Mouse (Mus musculus): ENCODE measurements around the gene Ctdspl.

Gene Ctdspl

DNA sequence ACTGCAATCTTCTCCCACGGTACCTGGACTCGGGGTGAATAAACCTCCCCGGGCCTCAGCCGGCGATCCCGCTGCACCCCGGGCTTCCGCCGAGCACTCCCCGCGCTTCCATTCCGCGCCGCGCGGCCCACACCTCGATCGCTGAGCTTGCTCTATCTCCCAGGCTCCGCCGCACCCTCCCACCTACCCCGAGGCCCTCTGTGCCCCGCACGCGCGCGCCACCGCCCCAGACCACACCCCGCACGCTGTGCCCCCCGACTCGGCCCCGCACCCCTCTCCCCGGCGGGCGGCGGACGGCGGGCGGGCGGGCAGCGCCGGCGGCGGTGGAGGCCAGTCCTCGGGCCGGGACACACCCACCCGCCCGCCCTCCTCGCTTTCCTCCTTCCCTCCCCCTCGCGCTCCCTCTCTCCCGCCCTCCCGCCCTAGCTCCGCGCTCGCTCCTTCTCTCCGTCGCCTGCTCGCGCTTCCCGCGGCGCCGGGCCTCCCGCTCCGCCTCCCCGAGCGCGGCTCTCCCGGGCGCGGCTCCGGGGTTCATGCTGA is at the start of gene Ctdspl:
Ctdspl (plus strand) TSS at position 343 of the 540 bp plus-strand sequence.
- peak; percentile 7; the same call in 1 of the 2 replicates for ATAC-seq (ENCODE audit: insufficient number of reproducible peaks, low FRiP score, low TSS enrichment)

GRCm38 (mm10) chr9:118876902-118877301 is 49.4 kb upstream of the Ctdspl start:
- no peak for ATAC-seq (ENCODE audit: insufficient number of reproducible peaks, low FRiP score, low TSS enrichment)

GRCm38 (mm10) chr9:118877365-118878008 is 48.8 kb upstream of the Ctdspl start:
- ATAC-seq (ENCODE audit: insufficient number of reproducible peaks, low FRiP score, low TSS enrichment), result no peak

- ATAC-seq (ENCODE audit: insufficient number of reproducible peaks, low FRiP score, low TSS enrichment), result no peak
These were observed 47.7 kb upstream of the Ctdspl start for GRCm38 (mm10) chr9:118878596-118878995.

DNA sequence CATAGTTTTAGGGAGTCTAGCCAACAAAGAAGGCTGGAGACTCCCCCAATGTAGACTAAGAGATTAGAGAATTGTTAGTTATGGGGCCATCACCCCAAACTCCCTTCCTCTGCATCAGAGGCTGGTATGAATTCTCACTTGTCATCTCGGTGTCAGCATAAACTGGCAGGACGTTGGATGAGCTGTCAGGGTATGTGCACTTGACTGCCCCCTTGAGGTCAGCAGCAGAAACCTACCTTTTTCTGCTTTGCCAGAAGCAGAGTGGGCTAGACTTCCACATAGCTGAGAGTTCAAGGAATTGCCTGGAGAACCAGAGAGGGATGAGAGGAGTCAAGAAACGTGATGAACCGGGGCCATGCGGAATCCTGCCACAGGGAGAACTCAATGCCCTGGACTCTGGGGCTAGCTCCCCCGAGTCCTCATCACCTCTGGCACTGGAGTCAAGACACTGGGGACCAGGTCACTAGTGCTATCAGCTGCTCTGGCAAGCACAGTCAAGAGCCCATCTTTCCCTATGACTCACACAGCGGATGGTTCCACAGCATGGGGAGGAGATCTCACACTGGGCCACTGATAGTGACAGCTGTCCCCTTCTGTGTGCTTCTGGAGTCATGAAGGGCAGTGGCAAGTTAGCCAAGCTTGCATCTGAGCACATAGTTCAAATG is 44.8 kb upstream of the Ctdspl start:
- ATAC-seq (ENCODE audit: insufficient number of reproducible peaks, low FRiP score, low TSS enrichment), result peak; percentile 51; the same call in 1 of the 2 replicates

DNA sequence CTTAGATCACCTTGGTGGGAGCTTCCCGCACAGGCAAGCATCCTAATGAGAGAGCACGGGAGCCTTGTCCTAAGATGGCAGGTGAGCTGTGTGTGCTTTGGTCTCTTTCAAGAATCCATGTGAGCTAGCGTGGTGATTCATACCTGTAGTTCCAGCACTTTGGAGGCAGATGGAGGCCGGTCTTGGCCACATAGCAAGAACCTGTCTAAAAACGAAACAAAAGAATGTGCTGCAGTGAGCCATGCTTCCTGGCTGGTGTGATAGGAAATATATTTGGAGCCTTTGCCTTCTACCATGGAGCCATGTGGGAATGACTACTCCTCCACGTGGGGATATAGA is 44.3 kb upstream of the Ctdspl start:
- 0 out of 2 replicates have a peak, but pooled peaks have one; percentile 2 for ATAC-seq (ENCODE audit: insufficient number of reproducible peaks, low FRiP score, low TSS enrichment)

GRCm38 (mm10) chr9:118883150-118883549 is 43.1 kb upstream of the Ctdspl start:
- no peak for ATAC-seq (ENCODE audit: insufficient number of reproducible peaks, low FRiP score, low TSS enrichment)

DNA sequence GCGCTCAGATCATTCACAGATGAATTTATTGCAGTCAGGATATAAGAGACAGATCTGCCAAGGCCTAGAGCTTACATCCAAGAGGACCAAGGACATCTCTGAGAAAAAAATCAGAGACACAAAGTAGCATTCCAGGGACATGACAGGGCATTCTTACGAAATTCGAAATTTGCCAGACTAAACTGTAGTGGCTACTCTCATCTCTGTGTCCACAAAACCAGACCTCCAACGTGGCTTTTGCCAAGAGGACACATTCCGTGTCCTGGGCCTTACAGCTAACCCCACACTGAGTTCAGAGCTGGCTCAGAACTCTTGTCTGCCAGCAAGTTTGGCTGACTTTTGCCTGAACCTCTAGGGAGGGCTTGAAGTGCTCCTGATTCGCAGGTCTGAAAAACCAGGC is 40.5 kb upstream of the Ctdspl start:
- no peak for ATAC-seq (ENCODE audit: insufficient number of reproducible peaks, low FRiP score, low TSS enrichment)

DNA sequence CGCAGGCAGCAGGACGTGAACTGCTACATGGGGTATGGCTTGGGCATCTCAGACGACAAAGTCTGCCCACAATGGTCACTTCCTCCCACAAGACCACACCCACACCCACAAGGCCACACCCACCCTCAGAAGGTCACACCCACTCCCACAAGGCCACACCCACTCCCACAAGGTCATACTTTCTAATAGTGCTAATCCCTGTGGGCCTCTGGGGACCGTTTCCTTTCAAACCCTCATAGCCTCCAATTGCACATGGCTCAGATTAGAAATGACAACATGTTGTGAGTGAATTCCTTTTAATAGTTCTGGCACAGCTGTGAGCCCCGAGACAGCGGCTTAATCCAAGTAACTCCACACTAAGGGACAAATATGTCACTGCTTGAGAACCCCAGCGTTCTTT is 39.1 kb upstream of the Ctdspl start:
- no peak for ATAC-seq (ENCODE audit: insufficient number of reproducible peaks, low FRiP score, low TSS enrichment)

DNA sequence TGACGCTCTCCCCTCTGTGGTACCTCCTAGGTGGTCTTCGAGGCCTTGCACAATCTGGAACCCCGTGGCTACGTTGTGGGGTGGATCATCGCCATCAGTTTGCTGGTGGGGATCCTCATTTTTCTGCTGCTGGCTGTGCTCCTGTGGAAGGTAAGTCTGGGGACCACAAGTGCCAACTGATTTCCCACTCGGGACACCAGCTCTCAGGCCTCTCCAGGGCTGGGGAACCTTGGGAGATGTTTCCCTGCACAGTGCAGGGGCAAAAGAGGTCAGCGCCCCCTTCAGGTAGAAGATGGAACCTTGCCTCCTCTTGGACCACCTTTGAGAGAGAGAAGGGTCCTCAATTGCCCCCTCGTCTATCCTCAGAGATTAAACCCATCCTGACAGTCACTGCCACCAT is 38.5 kb upstream of the Ctdspl start:
- no peak for ATAC-seq (ENCODE audit: insufficient number of reproducible peaks, low FRiP score, low TSS enrichment)

- ATAC-seq (ENCODE audit: insufficient number of reproducible peaks, low FRiP score, low TSS enrichment), result no peak
These were observed 36.1 kb upstream of the Ctdspl start for GRCm38 (mm10) chr9:118890149-118890548.

GRCm38 (mm10) chr9:118890645-118891044 is 35.6 kb upstream of the Ctdspl start:
- no peak for ATAC-seq (ENCODE audit: insufficient number of reproducible peaks, low FRiP score, low TSS enrichment)

DNA sequence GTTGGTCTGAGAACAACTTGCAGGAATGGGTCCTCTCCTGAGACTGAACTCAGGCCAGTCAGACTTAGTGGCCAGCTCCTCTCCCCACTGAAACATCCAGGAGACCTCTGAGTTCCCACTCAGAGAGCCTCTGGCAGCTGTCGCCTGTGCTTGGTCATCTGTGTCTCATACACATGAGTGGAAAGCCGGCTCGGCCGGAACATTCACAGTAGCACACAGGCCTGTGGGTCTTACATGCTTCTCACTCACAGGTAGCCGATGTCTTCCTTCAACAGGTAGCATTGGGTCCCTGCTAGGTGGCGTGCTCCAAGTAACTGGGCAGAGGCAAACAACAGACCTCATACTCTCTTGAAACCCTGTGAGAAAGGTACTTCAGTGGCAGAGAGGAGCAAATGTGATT is 35.2 kb upstream of the Ctdspl start:
- no peak for ATAC-seq (ENCODE audit: insufficient number of reproducible peaks, low FRiP score, low TSS enrichment)

GRCm38 (mm10) chr9:118891593-118891992 is 34.7 kb upstream of the Ctdspl start:
- ATAC-seq (ENCODE audit: insufficient number of reproducible peaks, low FRiP score, low TSS enrichment), result no peak

- no peak for ATAC-seq (ENCODE audit: insufficient number of reproducible peaks, low FRiP score, low TSS enrichment)
These were observed 31.2 kb upstream of the Ctdspl start for GRCm38 (mm10) chr9:118895101-118895500.

DNA sequence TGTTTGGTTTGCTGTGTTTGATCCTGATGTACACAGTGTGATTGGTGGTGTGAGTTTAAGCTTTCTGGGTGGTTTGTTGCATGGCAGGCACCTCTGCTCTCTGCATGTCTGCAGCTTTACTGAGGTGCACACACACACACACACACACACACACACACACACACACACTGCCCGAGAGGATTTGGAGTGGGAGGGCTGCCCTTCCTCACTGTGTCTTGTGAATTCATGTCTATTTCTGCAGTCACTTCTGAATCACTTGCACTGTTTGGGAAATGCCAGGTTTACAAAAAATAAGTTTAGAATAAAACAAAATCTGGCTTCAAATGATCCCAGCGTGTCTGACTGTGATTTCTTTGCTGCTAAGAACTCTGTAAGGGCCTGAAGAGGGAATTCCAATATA is 25.6 kb upstream of the Ctdspl start:
- ATAC-seq (ENCODE audit: insufficient number of reproducible peaks, low FRiP score, low TSS enrichment), result no peak

- ATAC-seq (ENCODE audit: insufficient number of reproducible peaks, low FRiP score, low TSS enrichment), result no peak
These were observed 24.3 kb upstream of the Ctdspl start for GRCm38 (mm10) chr9:118901917-118902316.

DNA sequence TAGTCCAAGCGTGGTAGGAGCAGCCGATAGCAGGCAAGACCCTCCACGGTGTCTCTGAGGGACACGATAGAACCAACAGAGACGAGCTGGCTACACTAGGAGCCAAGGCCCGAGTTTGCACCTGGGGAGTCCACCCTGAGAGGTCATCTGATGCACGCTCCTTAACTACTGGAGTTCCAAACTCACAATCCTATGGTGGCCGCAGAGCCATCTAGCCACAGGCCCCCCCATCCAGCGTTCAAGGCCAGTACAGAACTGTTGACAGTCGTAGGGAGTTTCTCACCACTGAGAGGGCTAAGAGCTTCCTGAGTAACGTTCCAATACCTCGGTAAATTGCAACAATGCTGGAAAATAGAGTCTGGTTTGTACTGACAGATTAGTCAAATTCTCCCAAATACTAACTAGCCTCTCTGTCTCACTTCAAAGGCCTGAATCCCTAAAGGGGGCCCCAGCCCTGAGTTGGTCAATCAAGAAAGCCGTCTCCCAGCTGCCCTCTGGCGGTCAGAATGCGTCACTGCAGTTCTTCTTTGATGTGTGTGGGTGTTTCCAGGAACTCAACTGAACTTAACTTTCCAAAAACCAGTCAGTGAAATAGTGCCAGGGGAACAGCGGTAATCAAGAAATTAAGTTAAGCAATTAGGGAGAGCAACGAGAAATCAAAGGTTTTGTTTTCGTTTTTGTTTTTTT is 18.2 kb upstream of the Ctdspl start:
- ATAC-seq (ENCODE audit: insufficient number of reproducible peaks, low FRiP score, low TSS enrichment), result no peak

DNA sequence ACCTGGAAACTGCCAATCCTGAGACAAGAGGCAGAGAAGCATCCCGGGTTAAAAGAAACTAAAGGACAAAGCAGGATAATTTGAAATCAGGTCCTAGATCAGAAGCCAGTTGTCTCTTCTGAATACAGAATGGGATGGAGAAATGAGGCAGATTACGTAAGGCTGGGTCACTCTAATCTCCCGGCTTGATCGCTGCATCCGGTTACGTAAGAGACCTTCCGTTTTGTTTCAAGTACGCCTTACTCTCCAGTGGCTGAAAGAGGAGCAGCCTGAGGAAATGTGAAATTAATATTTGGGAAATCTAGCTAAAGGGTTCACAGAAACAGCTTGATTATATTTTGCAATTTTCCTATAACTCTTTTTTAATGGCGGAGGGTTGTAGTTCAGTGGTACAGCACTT is 13.2 kb upstream of the Ctdspl start:
- ATAC-seq (ENCODE audit: insufficient number of reproducible peaks, low FRiP score, low TSS enrichment), result no peak

DNA sequence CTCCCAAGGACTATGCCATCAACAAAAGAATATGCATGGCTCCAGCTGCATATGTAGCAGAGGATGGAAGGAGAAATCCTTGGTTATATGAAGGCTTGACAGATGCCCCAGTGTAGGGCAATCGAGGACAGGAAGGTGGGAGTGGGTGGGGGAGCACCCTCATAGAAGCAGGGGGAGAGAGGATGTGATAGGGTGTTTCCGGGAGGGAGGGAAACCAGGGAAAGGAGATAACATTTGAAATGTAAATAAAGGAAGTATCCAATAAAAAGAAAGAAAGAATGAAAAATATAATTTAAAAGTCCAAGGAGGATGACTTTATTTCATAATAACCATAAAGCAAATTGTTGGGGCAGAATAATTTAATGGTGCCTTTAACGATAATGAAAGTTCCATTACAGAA is 12.6 kb upstream of the Ctdspl start:
- no peak for ATAC-seq (ENCODE audit: insufficient number of reproducible peaks, low FRiP score, low TSS enrichment)

DNA sequence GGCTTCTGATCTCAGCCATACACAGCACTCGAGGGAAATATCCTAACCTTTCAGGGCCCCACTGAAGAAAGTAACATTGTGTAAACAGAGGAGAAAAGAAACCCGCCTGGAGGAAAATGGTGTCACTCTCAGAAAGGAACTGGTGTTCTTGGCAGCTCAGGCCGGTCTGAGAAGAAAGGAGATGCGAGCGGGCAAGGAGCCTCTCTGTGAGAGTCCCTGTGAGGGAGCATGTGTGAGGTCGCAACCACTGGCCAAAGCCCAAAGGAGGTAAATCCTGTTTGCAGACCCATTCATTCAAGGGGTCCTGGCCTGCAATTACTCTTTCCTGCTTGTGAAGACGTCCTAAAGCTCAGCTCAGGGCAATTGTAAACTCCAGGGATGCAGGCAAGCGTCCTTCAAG is 11.7 kb upstream of the Ctdspl start:
- no peak for ATAC-seq (ENCODE audit: insufficient number of reproducible peaks, low FRiP score, low TSS enrichment)
